Mouse (Mus musculus) spleen, adult 12 weeks (tissue): Measurements from ENCODE around the gene Tfcp2.
A peak's percentile ranks its signal among the peaks of the same experiment; 100 is the strongest.

Experiments
- DNase-seq: peaks from one replicate; pipeline ENCODE4 v3.0.0; 2022; ENCODE audit warnings: low spot score

Tfcp2 gene

DNA sequence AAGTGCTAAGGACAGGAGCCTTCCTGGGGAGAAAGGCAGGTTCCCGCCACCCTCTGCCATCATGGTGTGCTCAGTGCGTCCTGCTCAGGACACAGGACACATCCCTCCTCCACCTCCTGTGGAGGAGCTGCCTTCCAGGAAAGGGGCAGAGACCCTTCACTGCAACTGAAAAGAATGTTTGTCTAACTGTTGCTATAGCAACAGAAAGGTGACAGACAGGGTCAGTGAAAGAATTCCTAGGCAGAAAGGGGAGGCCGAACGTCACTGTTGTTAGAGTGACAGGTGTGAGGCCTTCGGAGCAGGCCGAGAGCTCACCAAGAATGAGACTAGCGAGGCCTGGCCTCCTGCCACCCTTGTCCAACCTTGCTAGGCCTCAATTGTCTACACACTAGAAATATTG, 65.4 kb downstream of the Tfcp2 start:
- no peak for DNase-seq

DNA sequence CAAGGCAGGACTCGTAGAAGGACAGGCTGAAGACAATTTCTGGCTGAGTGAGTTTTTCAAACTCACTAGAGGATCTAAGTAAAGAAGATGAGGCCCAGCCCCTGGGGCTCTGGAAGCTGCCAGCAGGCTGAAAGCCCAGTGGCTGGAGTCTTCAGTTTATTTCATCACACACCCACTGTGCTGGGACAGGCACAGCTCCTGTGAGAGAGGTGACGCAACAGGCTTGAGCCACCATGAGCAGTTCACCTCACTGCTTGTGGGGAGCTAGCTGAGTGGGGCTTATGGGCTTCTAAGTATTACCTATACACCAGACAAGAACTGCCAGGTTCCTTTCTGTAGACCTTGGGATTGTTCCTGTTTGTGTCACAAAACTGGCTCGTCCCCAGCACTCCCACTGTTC, 66.2 kb downstream of the Tfcp2 start:
- no peak for DNase-seq

DNA sequence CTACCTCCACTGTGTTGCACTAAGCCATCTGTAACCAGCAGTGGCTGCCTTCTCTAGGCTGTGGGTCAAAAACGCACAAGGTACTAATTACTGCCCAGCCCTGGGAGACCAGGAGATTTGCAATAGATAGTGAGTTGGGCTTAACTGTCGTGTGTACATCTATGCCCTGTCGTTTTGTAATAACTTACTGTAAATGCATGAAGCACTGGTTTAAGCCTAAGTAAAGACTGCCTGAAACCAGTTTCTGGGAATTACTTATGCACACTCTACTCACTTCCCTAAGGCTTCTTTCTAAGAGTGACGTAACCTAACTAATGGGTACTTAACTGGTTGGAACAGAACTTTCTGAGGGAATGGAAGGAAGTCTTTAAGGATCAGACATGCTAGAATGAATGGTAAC, 72.9 kb downstream of the Tfcp2 start:
- DNase-seq, result no peak

DNA sequence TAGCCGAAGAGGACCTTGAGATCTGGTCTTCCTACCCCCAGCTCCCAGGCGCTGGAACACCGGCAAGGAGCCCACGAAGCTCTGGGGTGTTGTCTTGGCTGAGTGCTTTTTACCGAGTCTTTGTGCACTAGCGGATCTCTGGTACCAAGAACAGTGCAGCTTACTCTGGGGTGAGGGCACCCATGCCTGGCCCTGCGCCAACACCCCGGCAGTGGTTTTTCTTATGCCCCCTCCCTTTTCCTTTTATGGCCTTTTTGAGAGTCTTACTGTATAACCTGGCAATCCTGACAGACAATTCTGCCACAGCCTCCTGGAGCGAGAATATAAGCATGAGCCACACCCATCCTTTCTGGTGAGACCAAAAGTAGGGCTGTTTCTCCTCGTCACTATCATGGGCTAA, 73.5 kb downstream of the Tfcp2 start:
- DNase-seq, result no peak

DNA sequence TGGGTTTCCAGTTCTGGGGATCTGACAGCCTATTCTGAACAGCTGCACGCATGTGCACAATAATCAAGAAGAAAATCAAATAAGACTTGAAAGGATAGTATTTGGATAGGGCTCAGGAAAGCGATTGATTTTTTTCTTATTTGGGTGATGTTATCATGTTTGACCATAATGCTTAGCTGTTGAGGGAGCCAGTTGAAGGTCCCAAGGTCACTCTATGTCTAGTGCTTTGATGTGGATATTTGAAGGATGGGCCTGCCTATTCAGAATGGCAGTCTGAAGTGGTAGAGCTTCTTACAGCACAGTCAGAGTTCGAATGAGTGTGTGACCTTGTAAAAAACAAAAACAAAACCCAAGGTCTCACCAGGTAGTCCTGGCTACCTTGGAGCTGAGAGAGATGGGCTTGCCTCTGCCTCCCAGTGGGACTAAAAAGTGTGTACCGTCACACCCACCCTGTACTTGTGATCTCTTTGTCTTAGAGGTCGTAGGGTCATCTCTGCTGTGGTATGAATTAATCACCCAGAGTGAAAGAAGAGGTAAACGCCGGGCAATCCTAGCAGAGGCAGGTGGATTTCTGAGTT, 77.8 kb downstream of the Tfcp2 start:
- DNase-seq, result no peak

DNA sequence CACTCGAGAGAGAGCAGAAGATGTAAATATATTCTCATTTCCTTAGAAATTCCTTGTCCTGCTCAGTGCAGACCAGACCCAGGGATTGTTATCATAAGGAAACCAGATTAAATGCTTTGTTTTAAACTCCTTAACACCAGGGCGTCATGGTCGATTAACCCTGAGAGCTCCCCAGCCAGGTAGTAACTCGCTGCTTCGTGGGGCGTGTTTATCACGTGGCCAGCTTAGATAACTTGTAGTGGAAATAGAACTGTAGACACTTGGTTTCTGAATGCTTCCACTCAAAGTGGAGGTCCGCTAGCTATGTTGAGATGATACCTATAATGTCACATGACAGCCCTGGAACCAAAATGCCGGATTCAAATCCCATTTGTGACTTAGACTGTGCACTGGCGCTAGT, 81.8 kb downstream of the Tfcp2 start:
- DNase-seq, result no peak

DNA sequence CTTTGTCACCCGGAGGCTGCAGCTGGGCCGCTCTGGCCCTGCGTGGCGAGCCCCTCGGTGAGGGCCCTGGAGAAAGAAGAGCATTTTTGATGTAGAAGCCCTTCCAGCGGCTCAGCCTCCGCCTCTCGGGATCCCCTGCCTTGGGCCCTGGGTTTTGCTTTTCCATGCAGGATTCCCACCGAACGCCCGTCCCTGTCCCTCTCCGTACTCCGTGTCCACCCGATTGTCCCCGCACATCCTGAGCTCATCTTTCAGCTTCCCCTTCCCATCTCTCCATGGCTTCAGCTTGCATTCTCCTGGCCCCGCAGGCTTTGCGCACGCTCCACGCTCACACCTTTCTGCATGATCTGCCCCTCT, 82.6 kb downstream of the Tfcp2 start:
- no peak for DNase-seq

DNA sequence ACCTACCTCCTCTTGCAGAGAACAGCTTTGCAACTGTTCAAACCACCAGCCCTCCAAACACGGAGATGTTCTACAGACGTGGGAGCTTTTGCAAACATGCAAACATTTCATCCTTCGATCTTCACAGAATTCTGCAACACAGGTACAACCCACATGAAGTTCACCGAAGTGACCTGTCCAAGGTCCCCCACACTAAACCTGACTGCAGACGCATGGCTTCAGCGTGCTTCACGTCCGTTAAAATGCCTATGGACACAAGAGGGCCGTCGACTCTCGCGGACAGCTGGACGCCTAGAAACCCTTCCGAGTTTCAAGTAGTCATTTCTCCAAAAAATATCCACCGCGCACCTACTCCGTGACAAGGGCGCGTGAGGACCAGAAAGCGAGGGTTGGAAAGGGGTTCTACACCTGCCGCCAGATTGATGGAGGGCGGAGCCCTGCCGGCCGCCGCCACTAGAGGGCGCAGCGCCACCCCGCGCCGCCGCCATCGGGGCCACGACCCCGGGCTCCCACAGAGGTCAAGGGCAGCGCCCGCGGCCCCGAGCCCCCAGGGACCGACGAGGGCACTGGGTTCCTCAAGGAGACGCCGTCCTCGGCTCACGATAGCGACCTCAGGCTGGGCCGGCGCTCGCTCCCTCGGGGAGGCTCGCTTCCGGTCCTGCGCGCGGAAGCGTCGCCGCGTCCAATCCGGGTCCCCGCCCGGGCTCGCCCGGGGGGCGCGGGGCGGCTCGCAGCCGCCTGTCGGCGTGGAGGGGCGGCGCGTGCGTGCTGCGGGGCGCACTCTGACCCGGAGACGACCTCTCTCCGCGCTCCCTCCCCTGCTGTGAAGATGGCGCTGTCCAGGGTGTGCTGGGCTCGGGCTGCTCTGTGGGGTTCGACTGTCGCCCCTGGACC, 83.3 kb downstream of the Tfcp2 start, which contains the start of gene Letmd1:
Letmd1 (plus strand) TSS at position 729 of the 894 bp plus-strand sequence.
- peak; percentile 73 for DNase-seq

DNA sequence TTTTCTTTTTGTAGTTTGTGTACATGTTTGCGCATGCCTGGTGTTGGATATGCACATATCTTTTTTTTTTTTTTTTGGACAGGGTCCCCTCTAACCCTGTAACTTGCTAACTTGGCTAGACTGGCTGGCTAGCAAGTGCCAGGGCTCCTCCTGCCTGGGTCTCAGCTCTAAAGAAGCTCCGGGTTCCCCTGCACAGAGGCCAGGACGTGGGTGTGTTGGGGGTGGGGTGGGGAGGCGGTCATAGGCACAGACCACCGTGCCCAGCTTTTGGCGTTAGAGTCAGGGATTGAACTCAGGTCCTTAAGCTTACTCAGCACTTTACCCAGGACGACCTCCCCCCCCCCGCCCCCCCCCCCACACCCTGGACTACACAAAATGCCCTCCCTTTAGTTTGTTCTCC, 84.1 kb downstream of the Tfcp2 start:
- no peak for DNase-seq

DNA sequence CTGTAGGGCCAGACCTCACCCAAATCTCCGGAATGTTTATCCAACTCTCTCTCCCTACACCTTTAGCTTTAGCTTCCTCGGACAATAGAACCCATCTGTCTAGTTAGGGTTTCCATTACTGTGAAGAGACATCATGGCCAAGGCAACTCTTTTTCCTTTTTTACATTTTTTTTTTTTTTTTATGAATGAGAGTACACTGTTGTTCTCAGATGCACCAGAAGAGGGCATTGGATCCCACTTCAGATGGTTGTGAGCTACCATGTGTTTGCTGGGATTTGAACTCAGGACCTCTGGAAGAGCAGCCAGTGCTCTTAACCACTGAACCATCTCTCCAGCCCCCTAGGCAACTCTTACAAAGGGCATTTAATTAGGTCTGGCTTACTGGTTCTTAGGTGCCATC, 86.4 kb downstream of the Tfcp2 start:
- no peak for DNase-seq

DNA sequence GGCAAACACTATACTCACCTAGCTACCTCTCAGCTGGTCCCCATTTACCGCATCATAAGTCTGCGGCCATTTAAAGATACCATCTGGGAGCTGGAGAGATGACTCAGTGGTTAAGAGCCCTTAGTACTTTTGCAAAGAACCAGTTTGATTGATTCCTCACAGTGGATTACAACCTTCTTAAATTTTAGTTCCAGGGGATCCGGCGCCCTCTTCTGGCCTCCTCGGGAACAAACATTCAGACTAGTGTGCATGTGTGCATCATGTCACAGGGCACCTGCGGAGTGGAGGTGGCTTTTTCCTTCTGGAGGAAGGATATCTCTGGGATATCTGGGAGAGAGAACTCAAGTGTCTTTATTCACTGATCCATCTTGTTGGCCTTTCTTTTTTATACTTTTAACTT, 88.1 kb downstream of the Tfcp2 start:
- DNase-seq, result peak; percentile 53

DNA sequence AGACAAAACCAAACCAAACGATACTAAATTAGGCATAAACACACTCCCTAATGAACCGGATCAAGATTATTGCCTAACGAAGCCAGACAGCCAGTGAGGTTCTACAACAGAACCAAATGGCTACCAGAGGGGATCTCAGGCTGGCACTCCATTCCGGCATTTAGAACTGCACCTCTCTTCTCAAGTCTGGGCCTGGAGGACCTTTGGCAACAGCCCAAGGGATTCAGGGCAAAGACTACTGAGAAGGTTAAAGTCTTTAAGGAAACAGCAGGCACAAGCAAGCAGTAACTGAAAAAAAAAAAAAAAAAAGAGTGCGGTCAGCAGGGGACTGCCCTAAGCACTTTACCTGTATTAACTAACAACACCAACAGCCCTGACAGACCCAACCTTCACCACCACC, 89.7 kb downstream of the Tfcp2 start:
- no peak for DNase-seq

DNA sequence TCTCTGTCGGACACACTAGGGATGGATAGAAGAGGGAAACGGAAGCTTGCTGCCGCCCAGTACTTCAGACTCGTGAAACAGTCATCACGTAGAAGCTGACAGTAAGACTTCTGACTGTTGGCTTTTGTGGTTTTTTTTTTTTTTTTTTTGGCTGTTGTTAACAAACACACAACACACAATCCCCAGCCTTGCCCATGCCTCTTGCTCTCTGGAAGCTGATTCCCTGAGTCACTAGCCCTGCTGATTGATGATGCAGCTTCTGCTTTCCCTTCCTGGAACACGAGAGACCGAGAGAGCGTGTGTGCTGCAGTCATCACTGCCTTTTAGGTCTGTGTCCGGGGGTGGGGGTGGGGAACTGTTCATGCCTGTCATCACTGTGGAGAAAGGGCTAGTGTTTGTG, 90.2 kb downstream of the Tfcp2 start:
- DNase-seq, result no peak

DNA sequence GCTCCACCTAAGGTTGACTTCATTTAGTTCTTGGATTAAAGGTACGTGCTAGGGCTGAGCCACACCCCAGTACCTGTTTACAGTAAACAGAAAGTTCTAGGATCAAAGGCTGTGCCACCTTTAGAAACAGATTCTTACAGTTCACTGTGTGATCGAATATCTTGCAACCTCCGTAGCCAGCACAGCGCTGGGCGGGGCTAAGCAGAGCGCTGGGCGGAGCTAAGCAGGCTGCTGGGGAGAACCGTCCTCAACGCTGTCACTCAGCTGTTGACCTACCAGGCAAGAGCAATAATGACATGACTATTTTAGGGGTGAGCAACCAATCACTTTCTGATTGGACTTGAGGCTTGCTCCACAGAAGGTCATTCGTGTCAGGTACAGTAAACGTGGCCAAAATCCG, 90.9 kb downstream of the Tfcp2 start:
- peak; percentile 60 for DNase-seq

DNA sequence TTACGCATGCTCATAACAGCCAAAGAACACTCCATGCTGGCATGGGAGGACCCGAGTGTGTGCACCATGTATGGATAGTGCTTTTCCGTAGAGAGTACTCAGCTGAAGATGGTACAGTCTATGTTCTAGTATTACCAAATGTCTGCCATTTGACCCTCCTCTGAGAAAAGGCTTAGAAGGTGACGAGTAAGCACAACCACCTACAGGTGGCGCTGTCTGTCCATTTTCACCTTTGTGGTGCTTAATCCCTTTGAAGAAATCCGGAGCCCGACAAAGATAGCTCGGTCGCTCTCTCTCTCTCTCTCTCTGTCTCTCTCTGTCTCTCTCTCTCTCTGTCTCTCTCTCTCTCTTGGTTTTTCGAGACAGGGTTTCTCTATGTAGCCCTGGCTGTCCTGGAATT, 93.8 kb downstream of the Tfcp2 start:
- peak; percentile 54 for DNase-seq

DNA sequence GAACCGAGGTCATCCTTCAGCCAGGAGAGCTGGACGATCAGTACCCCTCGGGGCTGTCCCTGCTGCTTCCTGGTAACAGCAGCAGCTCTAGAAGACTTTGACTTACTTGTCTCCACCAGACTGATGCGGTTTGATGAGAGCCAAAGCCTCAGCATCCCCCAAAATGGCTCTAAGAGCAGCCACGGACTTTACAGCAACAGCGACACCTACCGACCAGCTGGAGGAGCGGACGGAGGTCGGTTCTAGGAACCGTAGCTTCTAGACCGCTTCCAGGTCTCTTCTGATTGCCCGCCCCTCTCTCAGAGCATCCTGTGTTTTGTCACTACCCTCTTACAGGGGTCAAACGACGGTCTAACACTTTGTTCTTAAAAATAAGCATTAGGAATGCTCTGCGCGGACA, 94.5 kb downstream of the Tfcp2 start:
- peak; percentile 62 for DNase-seq

DNA sequence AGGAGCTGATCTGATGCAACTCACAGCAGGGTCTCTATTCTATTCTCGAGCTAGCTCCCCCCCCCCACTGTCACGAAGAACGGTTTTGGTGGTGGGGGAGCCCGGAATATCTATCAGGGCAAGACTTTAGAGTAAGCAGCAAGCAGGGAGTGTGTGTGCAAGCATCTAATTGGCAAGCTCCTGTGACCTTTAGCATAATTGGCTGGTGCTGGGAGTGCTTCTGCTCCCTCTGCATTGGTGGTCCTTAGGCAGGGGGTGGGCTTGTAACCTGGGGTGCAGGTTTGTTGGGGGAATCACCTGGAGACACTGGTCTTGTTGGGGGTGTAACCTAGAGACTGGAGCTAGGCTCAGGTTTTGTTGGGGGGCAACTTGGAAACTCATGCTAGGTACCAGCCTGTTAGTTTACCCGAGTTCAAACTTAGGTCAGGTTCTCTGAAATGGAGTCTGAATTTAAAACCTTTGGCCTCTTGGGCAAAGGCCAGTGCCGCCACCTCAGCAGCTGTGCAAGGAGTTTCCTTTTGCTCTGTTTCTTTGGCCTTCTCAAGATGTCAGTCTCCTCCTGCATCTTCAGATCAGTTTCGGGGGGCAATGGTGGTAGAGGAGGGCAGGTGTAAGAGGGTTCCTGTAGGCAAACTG, 95.3 kb downstream of the Tfcp2 start:
- DNase-seq, result no peak

DNA sequence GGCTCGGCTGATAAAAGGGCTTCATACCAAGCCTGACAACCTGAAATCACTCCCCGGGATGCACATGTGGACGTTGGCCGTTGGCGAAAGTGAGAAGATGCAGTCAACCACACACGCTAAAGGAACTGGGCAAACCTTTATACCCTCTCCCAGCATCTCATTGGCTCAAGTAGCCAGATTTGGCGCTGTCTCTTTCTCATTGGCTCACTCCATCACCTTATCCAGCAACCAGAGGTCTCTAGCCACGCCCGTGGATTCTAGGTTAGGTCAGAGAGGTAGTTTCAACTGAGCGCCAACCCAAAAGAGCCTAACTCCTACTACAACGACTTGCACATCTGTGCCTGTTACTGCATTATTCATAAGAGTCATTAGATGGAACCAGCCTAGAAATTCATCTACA, 99.3 kb downstream of the Tfcp2 start:
- DNase-seq, result no peak

DNA sequence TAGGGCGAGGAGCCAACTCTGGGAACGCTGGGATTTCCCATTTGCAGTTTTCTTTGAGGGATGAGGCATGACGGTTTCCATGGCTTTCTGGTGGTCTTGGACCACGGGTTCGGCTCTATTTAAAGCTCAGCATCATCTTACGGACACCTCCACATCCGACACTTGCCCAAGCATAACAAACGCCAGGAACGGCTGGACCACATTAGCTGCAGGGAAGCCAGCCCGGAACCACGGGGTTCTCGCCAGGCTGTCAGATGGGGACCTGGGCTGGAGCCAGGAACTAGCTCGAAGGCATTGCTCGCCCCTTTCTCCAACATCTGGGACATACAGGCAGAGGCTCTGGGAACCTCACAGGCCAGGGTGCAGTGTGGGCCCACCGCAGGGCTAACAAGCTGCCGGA, 100.6 kb downstream of the Tfcp2 start:
- no peak for DNase-seq

DNA sequence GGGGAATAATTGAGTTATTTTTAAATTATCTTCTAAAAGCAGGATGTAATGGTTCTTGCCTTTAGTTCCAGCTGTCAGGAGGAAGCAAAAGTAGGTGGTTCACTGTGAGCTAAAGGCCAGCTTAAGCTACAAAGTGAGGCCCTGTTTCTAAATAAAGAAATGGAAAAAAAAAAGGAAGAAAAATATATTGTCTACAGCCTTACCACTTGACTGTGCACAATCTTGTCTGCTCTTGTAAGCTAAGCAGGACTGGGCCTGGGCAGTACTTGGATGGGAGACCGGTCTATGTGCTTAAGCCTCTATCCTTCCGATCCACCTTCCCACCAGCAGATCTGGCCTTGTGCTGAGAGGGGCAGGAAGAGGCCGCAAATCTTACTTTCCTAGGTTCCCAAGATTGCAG, 102.3 kb downstream of the Tfcp2 start:
- no peak for DNase-seq

DNA sequence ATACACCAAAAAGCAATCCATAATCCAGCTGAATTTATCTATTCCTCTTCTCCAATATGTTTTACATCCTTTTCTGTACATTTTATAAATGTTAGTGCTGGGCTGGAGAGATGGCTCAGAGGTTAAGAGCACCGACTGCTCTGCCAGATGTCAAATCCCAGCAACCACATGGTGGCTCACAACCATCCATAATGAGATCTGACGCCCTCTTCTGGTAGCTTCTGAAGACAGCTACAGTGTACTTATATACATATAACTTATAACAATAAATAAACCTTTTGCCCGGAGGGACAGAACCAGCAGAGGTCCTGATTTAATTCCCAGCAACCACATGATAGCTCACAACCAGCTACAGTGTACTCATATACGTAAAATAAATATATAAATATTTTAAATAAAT, 103.2 kb downstream of the Tfcp2 start:
- no peak for DNase-seq
